Mouse (Mus musculus) small intestine, adult 2 months (tissue): ENCODE results near the gene Msantd3. TPM values are rescaled to one million over a fixed set of nuclear protein-coding genes. Genes with fewer than 3 reads are reported as not detected.

Source experiments
- H3K27ac ChIP-seq: fragments of 200-500 bp; 2 replicates; pipeline ENCODE4 v1.5.1; 2012; ENCODE audit warnings: low read depth, low read length, control low read depth, inconsistent platforms; ENCODE audit not compliant: insufficient read depth
- H3K27me3 ChIP-seq: fragments of 200-500 bp; 2 replicates; pipeline ENCODE4 v1.6.1; 2012; ENCODE audit warnings: mild to moderate bottlenecking, moderate library complexity, low read length, inconsistent platforms; ENCODE audit not compliant: control insufficient read depth, insufficient read depth
- H3K36me3 ChIP-seq: fragments of 200-500 bp; 2 replicates; pipeline ENCODE4 v1.6.1; 2012; ENCODE audit warnings: mild to moderate bottlenecking, low read length, control low read depth, inconsistent platforms; ENCODE audit not compliant: control insufficient read depth, insufficient read depth
- H3K4me1 ChIP-seq: fragments of 200-500 bp; 2 replicates; pipeline ENCODE4 v1.6.1; 2012; ENCODE audit warnings: low read length, inconsistent platforms, mixed read lengths; ENCODE audit not compliant: control insufficient read depth, insufficient read depth, insufficient read length
- H3K4me3 ChIP-seq: fragments of 200-500 bp; 2 replicates; pipeline ENCODE4 v1.5.1; 2012; ENCODE audit warnings: low read depth, mild to moderate bottlenecking, control low read depth, inconsistent platforms, low read length, moderate library complexity
- CTCF ChIP-seq: fragments of 200-500 bp; IDR thresholded peaks from 2 replicates; pipeline ENCODE4 v1.5.1; 2012; ENCODE audit warnings: low read depth, mild to moderate bottlenecking, control low read depth, inconsistent platforms, low read length, moderate library complexity, mixed read lengths; ENCODE audit not compliant: insufficient replicate concordance, insufficient read length; ENCODE audit errors: extremely low read depth
- POLR2A ChIP-seq: fragments of 200-500 bp; IDR thresholded peaks from 2 replicates; pipeline ENCODE4 v1.6.1; 2012; ENCODE audit warnings: low read depth, mild to moderate bottlenecking, control low read depth, inconsistent platforms, low read length, moderate library complexity
- WGBS: fragments of 180-500 bp; shearing (Covaris S2); methylation state at CpG from one replicate; pipeline ENCODE4 v1.1.7; 2018; 5-methylcytosine and 5-hydroxymethylcytosine counted together
- polyA plus RNA-seq: library from polyadenylated mRNA; depleted of rRNA; stranded (reverse); fragments of >200 nt; gene quantifications from 2 replicates; pipeline ENCODE4 v1.2.3, GENCODE M21; 2012

Gene Msantd3
- polyA plus RNA-seq, 1 experiment: 0.58 TPM

GRCm38 (mm10) chr4:48585241-48586098 is 45.7 kb downstream of the Msantd3 start:
- H3K27ac ChIP-seq: no peak overlapping the region
- WGBS: under 1% methylated on average over 86 of the region's 92 CpGs
- no peaks in the 10 kb centered on the region for H3K27me3 ChIP-seq
- H3K4me3 ChIP-seq: peak overlapping the region; percentile 74
- peaks cover 2% of the 10 kb centered on the region; the same call in 1 of the 2 replicates for H3K4me1 ChIP-seq
- TF ChIP-seq POLR2A: 0 out of 2 replicates have a peak, but pooled peaks have one; percentile 10
- TF ChIP-seq CTCF: no peak
- H3K36me3 ChIP-seq: no peaks in the 10 kb centered on the region

DNA sequence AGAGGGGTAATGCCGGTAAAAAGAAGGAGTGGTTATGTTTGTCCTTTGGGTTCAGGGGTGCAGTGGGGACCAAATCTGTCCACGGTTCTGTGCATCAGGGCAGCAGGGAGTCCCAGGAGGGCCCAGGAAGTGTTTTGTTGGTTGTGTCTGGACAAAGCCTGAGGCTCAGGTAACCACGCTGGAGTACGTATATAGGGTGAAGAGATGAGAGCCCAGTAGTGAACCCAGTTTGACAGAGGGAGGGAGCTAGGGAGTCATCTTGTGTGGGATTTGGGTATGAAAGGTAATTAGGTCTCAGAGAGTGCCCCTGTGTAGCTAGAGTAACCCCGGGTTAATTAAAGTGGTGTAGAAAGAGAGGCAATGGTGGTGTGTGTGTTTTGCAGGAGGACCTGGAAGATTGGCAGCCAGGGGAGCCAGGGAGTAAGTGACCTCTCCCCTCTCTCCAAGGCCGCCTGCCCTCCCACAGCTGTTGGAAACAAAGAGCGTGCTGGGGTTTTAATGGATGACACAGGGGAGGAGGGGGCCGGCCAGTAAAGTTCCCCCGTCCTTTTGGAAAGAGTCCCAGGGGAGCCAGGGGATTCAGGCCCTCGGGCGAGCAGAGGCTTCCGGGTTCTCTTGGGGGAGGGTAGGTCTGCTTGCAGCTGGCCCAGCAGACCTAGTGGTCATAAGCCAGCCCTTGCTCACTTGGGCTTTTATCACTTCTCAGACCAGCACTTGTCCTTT is 46.5 kb downstream of the Msantd3 start:
- H3K4me3 ChIP-seq: peak overlapping the region; percentile 74
- 23% methylated on average over 12 of the region's 12 CpGs for WGBS
- no peaks in the 10 kb centered on the region for H3K27me3 ChIP-seq
- TF ChIP-seq POLR2A (no peak), CTCF (no peak)
- peaks cover 2% of the 10 kb centered on the region; the same call in 1 of the 2 replicates for H3K4me1 ChIP-seq
- no peaks in the 10 kb centered on the region for H3K36me3 ChIP-seq
- H3K27ac ChIP-seq: no peak overlapping the region

DNA sequence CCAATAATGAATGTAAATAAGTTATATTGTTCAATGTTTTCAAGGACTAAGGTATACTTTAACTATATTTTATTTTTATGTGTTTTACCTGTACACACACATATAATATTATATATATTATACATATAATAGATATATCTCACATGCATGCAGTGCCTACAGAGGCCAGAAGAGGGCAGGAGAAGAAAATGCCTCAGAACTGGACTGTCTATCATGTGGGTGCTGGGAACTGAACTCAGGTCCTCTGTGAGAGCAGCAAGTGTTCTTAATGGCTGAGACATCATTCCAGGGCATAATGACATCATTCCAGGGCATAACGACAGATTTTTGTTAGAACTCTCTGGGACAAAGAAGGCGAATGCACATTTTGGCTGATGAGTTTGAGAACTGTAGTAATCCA is 47.8 kb downstream of the Msantd3 start:
- Histone ChIP-seq H3K4me3 (no peak overlapping the region), H3K4me1 (peaks cover 2% of the 10 kb centered on the region; the same call in 1 of the 2 replicates), H3K36me3 (no peaks in the 10 kb centered on the region), H3K27ac (no peak overlapping the region), H3K27me3 (no peaks in the 10 kb centered on the region)
- TF ChIP-seq POLR2A (no peak), CTCF (no peak)
- WGBS: 97% methylated on average over 2 of the region's 2 CpGs

DNA sequence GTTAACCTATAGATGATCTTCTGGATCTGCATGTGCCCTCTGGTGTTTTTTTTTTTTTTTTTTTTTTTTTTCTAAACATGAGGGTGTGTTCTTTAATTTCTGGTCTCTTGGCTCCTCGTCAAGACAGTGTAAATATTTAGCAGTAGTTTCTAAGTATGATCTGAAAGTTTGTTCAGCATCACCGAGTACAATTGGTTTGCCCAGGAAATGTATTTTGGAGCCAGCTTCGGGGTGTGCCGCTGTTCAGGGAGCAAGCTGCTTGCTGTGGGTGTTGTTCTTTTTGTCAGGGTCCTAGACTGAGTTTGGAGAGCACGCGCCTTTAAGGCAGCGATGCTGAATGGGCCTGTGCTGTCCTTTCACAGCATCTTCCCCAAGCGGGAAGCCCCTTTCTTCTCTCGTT is 48.8 kb downstream of the Msantd3 start:
- 43% methylated on average over 9 of the region's 9 CpGs for WGBS
- H3K27me3 ChIP-seq: no peaks in the 10 kb centered on the region
- peaks cover 2% of the 10 kb centered on the region; the same call in 1 of the 2 replicates for H3K4me1 ChIP-seq
- H3K4me3 ChIP-seq: no peak overlapping the region
- H3K36me3 ChIP-seq: no peaks in the 10 kb centered on the region
- no peak for TF ChIP-seq CTCF
- TF ChIP-seq POLR2A: no peak
- no peak overlapping the region for H3K27ac ChIP-seq

DNA sequence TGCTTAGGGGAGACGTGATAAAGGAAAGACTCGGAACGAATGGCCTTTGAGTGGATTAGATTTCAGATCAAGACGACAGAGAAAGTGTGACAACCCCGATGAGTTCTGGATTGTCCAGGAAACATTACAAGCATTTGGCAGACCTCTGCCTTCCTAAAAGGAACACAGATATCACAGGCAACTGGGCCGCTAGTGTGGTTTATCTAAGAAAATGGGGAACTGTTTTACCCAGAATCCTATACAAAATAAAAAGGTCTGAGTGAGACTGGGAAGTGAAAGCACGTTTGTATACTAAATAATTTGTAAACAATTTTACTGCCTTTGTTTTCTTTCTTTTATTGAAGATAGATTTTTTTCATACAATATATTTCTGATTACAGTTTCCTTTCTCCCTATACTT is 51.1 kb downstream of the Msantd3 start:
- TF ChIP-seq CTCF (no peak), POLR2A (no peak)
- Histone ChIP-seq H3K4me3 (no peak overlapping the region), H3K4me1 (no peaks in the 10 kb centered on the region), H3K36me3 (no peaks in the 10 kb centered on the region), H3K27me3 (no peaks in the 10 kb centered on the region), H3K27ac (no peak overlapping the region)
- WGBS: 81% methylated on average over 7 of the region's 7 CpGs

GRCm38 (mm10) chr4:48591390-48591789 is 51.7 kb downstream of the Msantd3 start:
- WGBS: 91% methylated on average over 3 of the region's 3 CpGs
- no peaks in the 10 kb centered on the region for H3K27me3 ChIP-seq
- no peak overlapping the region for H3K4me3 ChIP-seq
- TF ChIP-seq POLR2A: no peak
- no peak for TF ChIP-seq CTCF
- H3K4me1 ChIP-seq: no peaks in the 10 kb centered on the region
- no peak overlapping the region for H3K27ac ChIP-seq
- H3K36me3 ChIP-seq: no peaks in the 10 kb centered on the region

GRCm38 (mm10) chr4:48592328-48592727 is 52.6 kb downstream of the Msantd3 start:
- no peaks in the 10 kb centered on the region for H3K36me3 ChIP-seq
- WGBS: 70% methylated on average over 5 of the region's 5 CpGs
- TF ChIP-seq CTCF (no peak), POLR2A (no peak)
- H3K27me3 ChIP-seq: no peaks in the 10 kb centered on the region
- no peak overlapping the region for H3K4me3 ChIP-seq
- H3K4me1 ChIP-seq: no peaks in the 10 kb centered on the region
- H3K27ac ChIP-seq: peak overlapping the region; percentile 49; the same call in 1 of the 2 replicates
